Mouse (Mus musculus) liver, embryonic 16.5 days (tissue): ENCODE measurements around the gene Rala. TPM values are rescaled to one million over a fixed set of nuclear protein-coding genes. Genes with fewer than 3 reads are reported as not detected.

ENCODE experiments used
- ATAC-seq: fragments of 200-750 bp; cut with Nextera tagmentation; 2 replicates; pipeline ENCODE4 v1.8.0; 2017; ENCODE audit warnings: low read depth, mild to moderate bottlenecking, moderate number of reproducible peaks, moderate library complexity
- H3K27ac ChIP-seq: fragments of 300-500 bp; sonication (generic); 2 replicates; pipeline ENCODE4 v1.5.1; 2014; ENCODE audit warnings: mild to moderate bottlenecking, low read length
- H3K27me3 ChIP-seq: fragments of 300-500 bp; sonication (generic); 2 replicates; pipeline ENCODE4 v1.6.1; 2014; ENCODE audit warnings: low read depth, low read length, mixed read lengths; ENCODE audit not compliant: control insufficient read depth, insufficient read depth
- H3K36me3 ChIP-seq: fragments of 300-500 bp; sonication (generic); 2 replicates; pipeline ENCODE4 v1.6.1; 2014; ENCODE audit warnings: mild to moderate bottlenecking; ENCODE audit not compliant: control insufficient read depth, insufficient read depth
- H3K4me1 ChIP-seq: fragments of 300-500 bp; sonication (generic); 2 replicates; pipeline ENCODE4 v1.6.1; 2014; ENCODE audit warnings: low read depth, low read length, mixed read lengths; ENCODE audit not compliant: control insufficient read depth
- H3K4me2 ChIP-seq: fragments of 300-500 bp; sonication (generic); 2 replicates; pipeline ENCODE4 v1.6.1; 2014; ENCODE audit warnings: low read depth, low read length, mixed read lengths
- H3K4me3 ChIP-seq: fragments of 300-500 bp; sonication (generic); 2 replicates; pipeline ENCODE4 v1.5.1; 2014; ENCODE audit warnings: low read depth, mild to moderate bottlenecking, low read length
- H3K9ac ChIP-seq: fragments of 300-500 bp; sonication (generic); 2 replicates; pipeline ENCODE4 v1.6.1; 2014; ENCODE audit warnings: low read depth, low read length
- H3K9me3 ChIP-seq: fragments of 300-500 bp; sonication (generic); replicated peaks from 2 replicates; pipeline ENCODE4 v1.6.1; 2016; ENCODE audit warnings: low read length; ENCODE audit not compliant: control insufficient read depth
- WGBS: fragments of 180-500 bp; shearing (Covaris S2); extraction: QIAGEN DNeasy Blood & Tissue Kit; methylation state at CpG from one replicate; pipeline ENCODE4 v1.1.7; 2014; ENCODE audit not compliant: insufficient replicate concordance; 5-methylcytosine and 5-hydroxymethylcytosine counted together
- polyA plus RNA-seq: library from polyadenylated mRNA; unstranded; fragments of >200 nt; fragmentation: Nextera tagmentation; extraction: Ambion mirVana; gene quantifications from 2 replicates; pipeline ENCODE4 v1.2.1, GENCODE M21; 2015

The Rala gene
- polyA plus RNA-seq, 1 experiment from 2014 or later, result 16.9 TPM

GRCm38 (mm10) chr13:17832940-17833339, 111.1 kb downstream of the Rala start:
- Histone ChIP-seq H3K4me1 (no peaks in the 10 kb centered on the region; the same call in 1 of the 2 replicates), H3K9me3 (no peaks in the 10 kb centered on the region), H3K27ac (no peak overlapping the region), H3K4me3 (no peak overlapping the region), H3K4me2 (no peak overlapping the region), H3K36me3 (no peaks in the 10 kb centered on the region), H3K9ac (no peak overlapping the region), H3K27me3 (no peaks in the 10 kb centered on the region)
- no peak for ATAC-seq
- WGBS, result 59% methylated on average over 3 of the region's 3 CpGs

Other genes with a start within 250 kb of the Rala start
- 16.2 and 18.7 TPM in 2 replicates for gene Mplkip, start 249.0 kb downstream of the Rala start, polyA plus RNA-seq
- gene Sugct, start 248.7 kb downstream of the Rala start, polyA plus RNA-seq, result 5.6 and 5.8 TPM in 2 replicates
- gene Cdk13, start 139.1 kb downstream of the Rala start, polyA plus RNA-seq, result 5.8 and 6.5 TPM in 2 replicates
- gene Yae1d1, start 49.1 kb upstream of the Rala start, polyA plus RNA-seq, result 15.6 and 17.4 TPM in 2 replicates